Mouse (Mus musculus): Measurements from ENCODE around the gene Rreb1. TPM values are rescaled to one million over a fixed set of nuclear protein-coding genes. Genes with fewer than 3 reads are reported as not detected.
A peak's percentile ranks its signal among the peaks of the same experiment; 100 is the strongest.

The Rreb1 gene
- polyA plus RNA-seq, 1 experiment from 2014 or later, result 6.0 TPM

DNA sequence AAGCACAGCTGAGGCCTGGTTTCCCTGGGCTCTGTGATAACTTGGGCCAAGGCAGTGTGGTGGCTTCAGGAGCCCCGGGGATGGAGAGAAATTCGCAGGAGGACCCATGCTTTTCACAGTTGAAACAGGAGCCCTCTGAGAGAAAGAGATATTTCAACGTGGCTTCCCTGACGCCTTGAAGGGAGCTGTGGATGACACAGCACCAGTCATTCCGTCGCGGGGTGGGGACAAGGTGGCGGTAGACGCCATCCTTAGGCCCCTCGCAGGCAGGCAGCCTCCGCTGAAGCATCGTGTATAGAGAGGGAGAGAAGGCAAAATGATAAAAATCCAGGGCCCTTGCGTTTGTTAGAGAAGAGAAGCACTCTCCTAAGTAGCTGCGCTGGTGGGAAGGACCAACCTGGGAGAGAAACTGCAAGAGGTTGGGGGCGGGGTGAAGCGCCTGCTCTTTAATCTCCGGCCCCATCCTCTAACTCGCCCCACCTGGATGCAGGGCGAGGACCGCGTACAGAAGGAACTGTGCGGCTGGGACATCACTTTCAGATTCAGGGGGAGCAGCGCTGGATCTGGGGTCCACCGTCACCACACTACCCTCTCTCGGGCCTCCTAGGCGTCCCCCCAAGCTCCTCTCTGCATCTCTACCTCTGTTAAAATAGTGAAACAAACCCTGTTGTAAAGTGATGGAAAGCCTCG is 46.9 kb downstream of the Rreb1 start:
- H3K36me3 ChIP-seq (replicated peaks), result no peaks in the 10 kb centered on the region
- no peaks in the 10 kb centered on the region for H3K9me3 ChIP-seq
- peak overlapping the region; percentile 89 for H3K4me3 ChIP-seq
- WGBS, result 2% methylated on average over 27 of the region's 27 CpGs
- H3K4me1 ChIP-seq, result peaks cover 42% of the 10 kb centered on the region
- DNase-seq (ENCODE audit: low spot score), result no peak
- H3K27ac ChIP-seq (replicated peaks), result peak overlapping the region; percentile 94
- peaks cover 37% of the 10 kb centered on the region for H3K27me3 ChIP-seq (replicated peaks; ENCODE audit: low read depth, poor library complexity, severe bottlenecking)

DNA sequence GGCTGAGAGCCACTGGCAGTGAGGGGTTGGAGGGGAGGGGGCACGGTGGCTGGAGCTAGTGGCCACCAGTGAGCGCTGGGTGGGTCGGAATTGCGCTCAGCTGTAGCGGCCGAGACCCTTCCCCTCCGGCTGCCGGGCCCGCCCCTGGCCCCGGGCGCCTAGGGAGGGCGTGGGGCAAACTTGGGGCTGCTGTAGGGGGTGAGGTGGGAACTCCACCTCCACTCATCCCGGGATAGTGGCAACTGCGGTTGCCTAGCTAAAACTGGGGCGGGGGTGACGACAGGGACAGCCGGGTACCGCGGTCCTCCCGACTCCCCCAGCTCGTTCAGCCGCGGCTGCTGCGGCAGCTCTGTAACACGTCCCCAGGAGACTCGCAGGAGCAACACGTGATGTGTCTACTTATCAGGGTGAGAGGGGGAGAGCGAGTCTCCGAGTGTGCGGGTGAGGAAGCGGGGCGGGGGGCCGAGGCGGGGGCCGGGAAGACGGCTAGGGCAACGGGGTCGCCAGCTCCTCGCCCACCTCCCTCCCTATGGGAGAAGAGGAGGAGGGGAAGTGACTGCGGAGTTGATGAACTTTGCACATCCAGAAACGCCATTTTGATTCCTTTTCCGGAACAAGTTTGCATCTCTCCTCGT is 47.6 kb downstream of the Rreb1 start:
- peak overlapping the region; percentile 89 for H3K4me3 ChIP-seq
- DNase-seq (ENCODE audit: low spot score), result peak; percentile 79
- H3K9me3 ChIP-seq, result no peaks in the 10 kb centered on the region
- no peaks in the 10 kb centered on the region for H3K36me3 ChIP-seq (replicated peaks)
- peak overlapping the region; percentile 94 for H3K27ac ChIP-seq (replicated peaks)
- WGBS, result under 1% methylated on average over 43 of the region's 43 CpGs
- peaks cover 32% of the 10 kb centered on the region for H3K27me3 ChIP-seq (replicated peaks; ENCODE audit: low read depth, poor library complexity, severe bottlenecking)
- H3K4me1 ChIP-seq, result peaks cover 48% of the 10 kb centered on the region

DNA sequence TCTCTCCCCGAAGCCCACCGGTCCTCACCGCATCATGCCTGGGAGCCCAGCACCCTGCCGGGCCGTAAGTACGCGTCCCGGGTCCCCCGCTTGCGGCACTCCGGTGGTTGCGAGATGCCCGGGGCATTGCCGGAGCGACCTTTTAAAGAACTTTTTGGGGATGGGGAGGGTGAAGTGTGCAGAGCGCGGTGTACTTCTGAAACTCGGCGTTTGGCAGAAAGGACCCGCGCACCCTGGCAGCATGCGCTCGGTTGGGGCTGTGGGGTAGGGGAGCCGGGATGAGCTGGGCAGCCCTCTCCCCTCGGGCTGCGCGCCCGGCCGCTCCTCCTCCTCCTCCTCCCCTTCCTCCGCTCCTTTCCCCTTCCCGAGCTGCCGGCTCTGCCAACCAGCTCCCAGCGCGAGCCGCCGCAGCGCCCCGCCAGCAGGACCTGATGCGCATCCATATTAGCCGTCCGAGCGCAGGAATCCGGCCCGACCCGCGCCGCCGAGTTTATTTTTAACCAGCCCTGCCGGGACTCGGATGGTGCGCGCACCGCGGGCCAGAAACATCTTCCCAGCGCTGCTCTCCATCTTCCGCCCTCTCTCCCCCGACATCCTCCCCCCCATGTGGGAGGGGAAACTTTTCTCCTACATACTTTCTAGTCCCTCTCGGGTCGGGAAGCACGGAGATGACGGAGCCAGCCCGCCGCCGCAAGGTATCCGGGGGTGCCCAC is 48.2 kb downstream of the Rreb1 start:
- H3K9me3 ChIP-seq, result no peaks in the 10 kb centered on the region
- H3K36me3 ChIP-seq (replicated peaks), result no peaks in the 10 kb centered on the region
- peak overlapping the region; percentile 94 for H3K27ac ChIP-seq (replicated peaks)
- peak; percentile 81 for DNase-seq (ENCODE audit: low spot score)
- H3K27me3 ChIP-seq (replicated peaks; ENCODE audit: low read depth, poor library complexity, severe bottlenecking), result peaks cover 31% of the 10 kb centered on the region
- H3K4me3 ChIP-seq, result peak overlapping the region; percentile 89
- peaks cover 53% of the 10 kb centered on the region for H3K4me1 ChIP-seq
- WGBS, result under 1% methylated on average over 65 of the region's 65 CpGs

DNA sequence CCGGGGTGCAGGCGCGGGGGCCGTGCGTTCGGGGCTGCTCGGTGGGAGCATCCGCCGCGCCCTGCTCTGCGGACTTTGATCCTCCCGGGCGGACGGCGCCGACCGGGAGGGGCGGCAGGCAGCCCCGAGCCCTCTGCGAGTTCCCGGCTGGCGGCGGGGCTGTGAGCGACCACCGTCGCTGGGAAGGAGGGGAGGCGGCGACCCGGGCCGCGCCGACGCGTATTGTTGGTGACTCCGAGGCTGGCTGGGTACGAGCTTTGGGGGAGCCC is 48.7 kb downstream of the Rreb1 start:
- DNase-seq (ENCODE audit: low spot score), result peak; percentile 75
- no peaks in the 10 kb centered on the region for H3K36me3 ChIP-seq (replicated peaks)
- H3K4me1 ChIP-seq, result peaks cover 56% of the 10 kb centered on the region
- peaks cover 31% of the 10 kb centered on the region for H3K27me3 ChIP-seq (replicated peaks; ENCODE audit: low read depth, poor library complexity, severe bottlenecking)
- under 1% methylated on average over 36 of the region's 36 CpGs for WGBS
- H3K27ac ChIP-seq (replicated peaks), result peak overlapping the region; percentile 94
- peak overlapping the region; percentile 89 for H3K4me3 ChIP-seq
- H3K9me3 ChIP-seq, result no peaks in the 10 kb centered on the region

DNA sequence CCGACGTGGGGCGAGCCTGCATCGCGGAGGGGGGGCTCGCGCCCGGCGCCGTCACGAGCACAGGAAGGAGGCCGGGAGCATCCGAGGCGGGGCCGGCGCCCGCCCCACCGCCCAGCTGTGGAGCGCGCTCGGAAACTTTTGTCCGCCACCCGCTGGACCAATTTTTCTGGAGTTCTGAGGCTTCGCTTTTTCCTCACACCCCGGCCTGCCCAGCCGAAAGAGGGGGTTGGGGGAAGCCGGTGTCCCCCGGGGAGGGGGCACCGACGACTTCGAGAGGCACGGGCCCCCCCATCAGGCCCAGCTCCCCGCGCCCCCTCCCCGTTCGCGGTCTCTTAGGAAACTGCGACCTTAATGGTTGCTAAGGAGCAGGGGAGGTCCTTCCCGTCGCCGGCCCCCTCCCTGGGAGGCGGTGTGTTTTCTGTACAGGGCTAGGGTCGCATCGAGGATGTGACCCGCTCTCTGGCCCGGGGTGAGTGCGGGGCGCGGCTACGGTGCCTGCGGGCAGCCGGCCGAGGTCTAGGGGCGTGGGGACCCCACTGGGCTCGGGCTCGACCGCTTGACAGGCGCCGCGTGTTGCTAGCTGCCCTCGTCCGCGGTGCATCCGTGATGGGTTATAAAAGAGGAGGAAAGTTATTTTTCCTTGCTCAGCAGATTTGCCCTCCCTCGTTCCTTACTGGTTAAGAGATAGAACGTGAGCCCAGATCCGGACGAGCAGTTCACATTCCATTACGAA is 49.2 kb downstream of the Rreb1 start:
- under 1% methylated on average over 69 of the region's 69 CpGs for WGBS

DNA sequence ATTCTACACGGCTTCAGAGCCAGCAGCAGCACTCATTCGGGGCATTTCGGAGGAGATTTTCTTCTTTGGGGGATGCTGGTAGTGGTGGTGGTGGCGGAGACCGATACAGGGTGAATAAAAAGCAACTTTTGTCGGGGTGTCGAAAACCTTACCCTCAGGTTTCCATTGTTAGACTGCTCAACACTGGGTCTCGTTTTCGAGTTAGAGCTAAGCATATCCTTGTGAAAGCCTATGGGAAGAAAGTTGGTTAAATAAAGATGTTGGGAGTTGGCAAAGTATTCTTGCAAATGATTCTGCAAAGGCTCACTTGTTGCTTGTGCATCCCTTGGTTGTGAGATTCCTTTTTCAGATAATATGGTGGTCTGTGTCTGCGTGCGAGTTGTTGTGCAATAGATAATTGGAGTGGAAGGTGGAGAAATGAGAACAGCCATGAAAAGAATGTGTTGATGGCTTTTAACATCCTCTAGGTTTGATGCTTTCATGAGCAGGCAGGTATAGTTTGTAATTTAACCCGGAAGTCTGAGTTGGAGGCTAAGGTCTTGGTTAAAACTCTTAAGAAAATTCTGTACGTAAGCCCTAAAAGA is 49.9 kb downstream of the Rreb1 start:
- H3K9me3 ChIP-seq, result no peaks in the 10 kb centered on the region
- H3K4me1 ChIP-seq, result peaks cover 68% of the 10 kb centered on the region

More for the DNA sequence above, 49.2 kb downstream of the Rreb1 start:
- Histone ChIP-seq H3K4me3 (peak overlapping the region; percentile 89), H3K36me3 (replicated peaks) (no peaks in the 10 kb centered on the region), H3K9me3 (no peaks in the 10 kb centered on the region), H3K4me1 (peaks cover 61% of the 10 kb centered on the region), H3K27ac (replicated peaks) (peak overlapping the region; percentile 94), H3K27me3 (replicated peaks; ENCODE audit: low read depth, poor library complexity, severe bottlenecking) (peaks cover 31% of the 10 kb centered on the region)
- DNase-seq (ENCODE audit: low spot score), result peak; percentile 80

DNA sequence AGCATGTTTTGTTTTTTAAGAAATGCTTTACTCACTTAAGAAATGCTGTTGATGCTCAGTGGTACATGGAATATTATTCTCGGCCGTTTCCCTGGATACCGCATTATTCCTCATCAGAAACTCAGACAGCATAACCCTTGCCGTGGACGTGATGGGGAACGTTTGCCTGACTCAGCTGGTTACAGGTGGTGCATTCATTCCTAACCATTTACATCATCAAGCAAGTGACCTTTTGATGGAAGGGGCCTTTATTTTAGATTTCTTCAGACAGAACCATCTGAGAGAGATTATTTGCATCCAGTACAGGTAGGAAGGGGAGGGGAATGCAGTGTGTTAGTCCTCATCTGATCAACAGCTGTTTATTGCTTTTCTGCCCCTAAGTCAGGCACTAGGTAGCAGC is 50.7 kb downstream of the Rreb1 start:
- H3K27me3 ChIP-seq (replicated peaks; ENCODE audit: low read depth, poor library complexity, severe bottlenecking), result peaks cover 34% of the 10 kb centered on the region
- no peak overlapping the region for H3K27ac ChIP-seq (replicated peaks)
- H3K9me3 ChIP-seq, result no peaks in the 10 kb centered on the region
- H3K36me3 ChIP-seq (replicated peaks), result no peaks in the 10 kb centered on the region
- 24% methylated on average over 6 of the region's 6 CpGs for WGBS
- no peak for DNase-seq (ENCODE audit: low spot score)
- H3K4me3 ChIP-seq, result peak overlapping the region; percentile 13; the same call in 1 of the 2 replicates
- peaks cover 76% of the 10 kb centered on the region for H3K4me1 ChIP-seq

More for the DNA sequence above, 49.9 kb downstream of the Rreb1 start:
- no peak for DNase-seq (ENCODE audit: low spot score)
- peak overlapping the region; percentile 89 for H3K4me3 ChIP-seq
- H3K27me3 ChIP-seq (replicated peaks; ENCODE audit: low read depth, poor library complexity, severe bottlenecking), result peaks cover 32% of the 10 kb centered on the region
- H3K27ac ChIP-seq (replicated peaks), result peak overlapping the region; percentile 94; the same call in 1 of the 2 replicates
- WGBS, result 5% methylated on average over 13 of the region's 13 CpGs
- no peaks in the 10 kb centered on the region for H3K36me3 ChIP-seq (replicated peaks)

DNA sequence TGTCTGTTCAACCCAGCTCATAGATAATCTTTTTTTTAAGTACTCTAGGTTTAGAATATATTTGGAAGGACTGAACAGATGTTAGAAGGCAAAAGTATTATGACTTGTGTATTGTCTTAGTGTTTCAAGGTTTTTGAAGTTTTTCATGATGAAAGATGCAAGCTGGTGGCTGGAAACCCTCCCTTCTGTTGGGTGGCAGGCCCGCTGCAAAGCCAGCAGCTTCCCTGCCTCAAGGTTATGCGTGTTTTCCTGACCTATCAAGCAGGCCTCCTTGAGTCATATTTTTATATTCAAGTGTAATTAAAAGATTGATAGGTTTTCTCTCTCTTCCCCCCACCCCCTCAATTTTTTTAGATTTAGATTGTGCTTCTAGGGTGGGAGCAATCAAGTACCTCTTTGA is 52.1 kb downstream of the Rreb1 start:
- Histone ChIP-seq H3K27ac (replicated peaks) (no peak overlapping the region), H3K4me3 (no peak overlapping the region), H3K9me3 (no peaks in the 10 kb centered on the region), H3K36me3 (replicated peaks) (no peaks in the 10 kb centered on the region), H3K27me3 (replicated peaks; ENCODE audit: low read depth, poor library complexity, severe bottlenecking) (peaks cover 21% of the 10 kb centered on the region), H3K4me1 (peaks cover 71% of the 10 kb centered on the region)
- no peak for DNase-seq (ENCODE audit: low spot score)
- 40% methylated on average over 2 of the region's 2 CpGs for WGBS

DNA sequence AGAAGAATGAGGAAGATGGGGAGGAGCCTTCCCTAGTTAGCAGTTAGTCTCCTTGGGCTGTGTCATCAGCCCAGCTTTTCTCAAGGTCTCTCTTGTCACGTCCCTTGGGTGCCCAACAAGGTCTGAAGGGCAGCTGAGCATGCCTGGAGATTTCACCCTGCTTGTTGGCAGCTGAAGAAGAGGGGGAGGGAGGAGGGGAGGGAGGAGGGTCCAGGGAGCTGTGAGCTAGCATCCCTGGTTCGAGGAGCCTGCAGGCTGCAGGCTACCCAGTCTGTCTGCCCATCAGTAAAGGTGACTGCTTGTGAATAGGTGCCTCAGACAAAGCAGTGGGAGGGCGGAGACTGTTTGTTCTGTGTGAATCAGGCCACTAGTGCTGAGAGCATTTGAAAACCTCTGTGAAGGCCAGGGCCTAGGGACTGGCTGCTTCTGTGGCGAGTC is 52.7 kb downstream of the Rreb1 start:
- DNase-seq (ENCODE audit: low spot score), result peak; percentile 25
- no peak overlapping the region for H3K27ac ChIP-seq (replicated peaks)
- H3K27me3 ChIP-seq (replicated peaks; ENCODE audit: low read depth, poor library complexity, severe bottlenecking), result peaks cover 19% of the 10 kb centered on the region
- H3K9me3 ChIP-seq, result no peaks in the 10 kb centered on the region
- no peaks in the 10 kb centered on the region for H3K36me3 ChIP-seq (replicated peaks)
- no peak overlapping the region for H3K4me3 ChIP-seq
- peaks cover 65% of the 10 kb centered on the region for H3K4me1 ChIP-seq
- 19% methylated on average over 4 of the region's 4 CpGs for WGBS

DNA sequence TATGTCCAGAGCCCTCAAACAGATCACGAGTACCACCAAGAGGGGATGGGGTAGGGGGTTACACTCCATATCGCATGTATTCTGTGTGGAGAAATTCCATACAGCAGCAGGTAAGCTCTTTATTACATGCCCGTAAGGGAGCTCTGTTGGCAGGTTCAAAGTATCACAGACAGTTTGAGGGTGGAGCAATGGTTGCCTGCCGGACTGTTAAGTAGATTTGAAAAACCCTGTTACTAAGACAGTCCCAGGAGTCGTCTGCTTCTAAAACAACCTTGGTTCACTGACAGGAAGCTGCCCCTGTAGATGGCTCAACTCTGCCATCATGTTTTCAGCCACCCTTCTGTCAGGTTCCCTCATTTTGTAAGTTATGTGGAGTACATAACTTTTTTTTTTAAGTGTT is 54.3 kb downstream of the Rreb1 start:
- Histone ChIP-seq H3K9me3 (no peaks in the 10 kb centered on the region), H3K27ac (replicated peaks) (no peak overlapping the region), H3K27me3 (replicated peaks; ENCODE audit: low read depth, poor library complexity, severe bottlenecking) (peaks cover 19% of the 10 kb centered on the region), H3K4me1 (peaks cover 62% of the 10 kb centered on the region), H3K4me3 (no peak overlapping the region), H3K36me3 (replicated peaks) (no peaks in the 10 kb centered on the region)
- DNase-seq (ENCODE audit: low spot score), result no peak
- WGBS, result 35% methylated on average over 5 of the region's 5 CpGs

DNA sequence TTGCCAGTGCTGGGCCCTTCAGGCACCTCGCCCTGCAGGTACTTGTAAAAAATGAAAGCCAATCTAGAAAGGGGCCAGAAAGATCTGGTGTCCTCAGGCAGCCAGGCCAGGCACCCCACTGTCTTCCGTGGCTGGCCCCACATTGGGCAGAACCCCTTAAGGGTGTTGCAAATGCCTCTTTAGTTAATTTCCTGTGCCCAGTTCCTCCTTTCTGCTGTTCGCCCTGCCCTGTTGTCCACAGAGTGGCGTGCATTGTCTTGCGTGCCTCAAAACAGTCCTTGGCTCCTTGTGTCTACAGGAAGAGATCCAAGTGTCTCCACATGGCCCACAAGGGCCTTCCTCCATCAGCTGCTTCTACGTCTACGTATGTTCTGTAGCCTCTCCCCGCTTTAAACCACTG is 55.3 kb downstream of the Rreb1 start:
- H3K4me3 ChIP-seq, result no peak overlapping the region
- no peaks in the 10 kb centered on the region for H3K36me3 ChIP-seq (replicated peaks)
- 68% methylated on average over 8 of the region's 8 CpGs for WGBS
- peak overlapping the region; percentile 44; the same call in 1 of the 2 replicates for H3K27ac ChIP-seq (replicated peaks)
- no peak for DNase-seq (ENCODE audit: low spot score)
- peaks cover 51% of the 10 kb centered on the region for H3K4me1 ChIP-seq
- H3K27me3 ChIP-seq (replicated peaks; ENCODE audit: low read depth, poor library complexity, severe bottlenecking), result peaks cover 15% of the 10 kb centered on the region
- no peaks in the 10 kb centered on the region for H3K9me3 ChIP-seq

DNA sequence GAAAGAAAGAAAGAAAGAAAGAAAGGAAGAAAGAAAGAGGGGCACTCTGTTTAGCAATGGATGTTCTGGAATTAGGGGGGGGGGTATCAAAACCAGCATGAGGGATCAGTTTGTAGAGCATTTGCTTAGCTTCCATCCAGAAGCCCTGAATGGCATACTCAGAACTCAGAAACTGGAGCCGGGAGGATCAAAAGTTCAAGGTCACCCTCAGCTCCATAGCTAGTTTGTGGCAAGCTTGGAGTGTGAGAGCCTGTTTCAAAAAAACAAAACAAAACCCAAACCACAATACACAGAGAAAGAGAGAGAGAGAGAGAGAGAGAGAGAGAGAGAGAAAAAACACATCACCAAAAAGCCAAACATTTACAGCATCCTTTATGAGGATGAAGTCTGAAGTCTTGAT is 57.1 kb downstream of the Rreb1 start:
- no peak for DNase-seq (ENCODE audit: low spot score)
- H3K4me1 ChIP-seq, result peaks cover 36% of the 10 kb centered on the region
- H3K36me3 ChIP-seq (replicated peaks), result peaks cover 4% of the 10 kb centered on the region; the same call in 1 of the 2 replicates
- H3K27me3 ChIP-seq (replicated peaks; ENCODE audit: low read depth, poor library complexity, severe bottlenecking), result peaks cover 6% of the 10 kb centered on the region
- no peak overlapping the region for H3K27ac ChIP-seq (replicated peaks)
- no peak overlapping the region for H3K4me3 ChIP-seq
- 90% methylated on average over 1 of the region's 1 CpGs for WGBS
- no peaks in the 10 kb centered on the region for H3K9me3 ChIP-seq

Measured in embryonic facial prominence, embryonic 10.5 days (tissue).